Mouse (Mus musculus): ENCODE results near the gene Usp15. TPM values are rescaled to one million over a fixed set of nuclear protein-coding genes. Genes with fewer than 3 reads are reported as not detected.

The Usp15 gene
- polyA plus RNA-seq, 1 experiment: 51.8 TPM

- Histone ChIP-seq H3K4me3 (ENCODE audit: insufficient read depth, low read length) (no peak overlapping the region), H3K27ac (ENCODE audit: insufficient read depth, low read length) (no peak overlapping the region), H3K4me1 (ENCODE audit: control insufficient read depth, insufficient read depth, low read length) (peaks cover 3% of the 10 kb centered on the region; the same call in 1 of the 2 replicates)
- no peak for TF ChIP-seq POLR2A (IDR thresholded peaks at IDR 0.05; ENCODE audit: extremely low read depth, insufficient read depth, low read length)
- TF ChIP-seq CTCF (IDR thresholded peaks at IDR 0.05; ENCODE audit: extremely low read depth, insufficient read depth, low read length): no peak
Observed at GRCm38 (mm10) chr10:123063021-123063420, 133.8 kb downstream of the Usp15 start.

- Histone ChIP-seq H3K4me3 (ENCODE audit: insufficient read depth, low read length) (no peak overlapping the region), H3K27ac (ENCODE audit: insufficient read depth, low read length) (no peak overlapping the region), H3K4me1 (ENCODE audit: control insufficient read depth, insufficient read depth, low read length) (peaks cover 3% of the 10 kb centered on the region; the same call in 1 of the 2 replicates)
- TF ChIP-seq POLR2A (IDR thresholded peaks at IDR 0.05; ENCODE audit: extremely low read depth, insufficient read depth, low read length) (no peak), CTCF (IDR thresholded peaks at IDR 0.05; ENCODE audit: extremely low read depth, insufficient read depth, low read length) (no peak)
Observed at GRCm38 (mm10) chr10:123060831-123061230, 136.0 kb downstream of the Usp15 start.

GRCm38 (mm10) chr10:123057082-123057481, 139.7 kb downstream of the Usp15 start:
- TF ChIP-seq POLR2A (IDR thresholded peaks at IDR 0.05; ENCODE audit: extremely low read depth, insufficient read depth, low read length) (no peak), CTCF (IDR thresholded peaks at IDR 0.05; ENCODE audit: extremely low read depth, insufficient read depth, low read length) (no peak)
- Histone ChIP-seq H3K4me1 (ENCODE audit: control insufficient read depth, insufficient read depth, low read length) (peaks cover 5% of the 10 kb centered on the region), H3K4me3 (ENCODE audit: insufficient read depth, low read length) (no peak overlapping the region), H3K27ac (ENCODE audit: insufficient read depth, low read length) (no peak overlapping the region)

GRCm38 (mm10) chr10:123056463-123056862, 140.3 kb downstream of the Usp15 start:
- Histone ChIP-seq H3K27ac (ENCODE audit: insufficient read depth, low read length) (no peak overlapping the region), H3K4me1 (ENCODE audit: control insufficient read depth, insufficient read depth, low read length) (peaks cover 5% of the 10 kb centered on the region), H3K4me3 (ENCODE audit: insufficient read depth, low read length) (no peak overlapping the region)
- TF ChIP-seq CTCF (IDR thresholded peaks at IDR 0.05; ENCODE audit: extremely low read depth, insufficient read depth, low read length): no peak
- no peak for TF ChIP-seq POLR2A (IDR thresholded peaks at IDR 0.05; ENCODE audit: extremely low read depth, insufficient read depth, low read length)

GRCm38 (mm10) chr10:123055205-123056000, 141.4 kb downstream of the Usp15 start:
- Histone ChIP-seq H3K27ac (ENCODE audit: insufficient read depth, low read length) (no peak overlapping the region), H3K4me3 (ENCODE audit: insufficient read depth, low read length) (no peak overlapping the region), H3K4me1 (ENCODE audit: control insufficient read depth, insufficient read depth, low read length) (peaks cover 8% of the 10 kb centered on the region)
- TF ChIP-seq CTCF (IDR thresholded peaks at IDR 0.05; ENCODE audit: extremely low read depth, insufficient read depth, low read length): no peak

Other genes with a start within 250 kb of the Usp15 start
- gene Mon2, start 120.5 kb downstream of the Usp15 start, polyA plus RNA-seq (2012; rRNA removed): 53.6 and 57.9 TPM in 2 replicates
- 28.2 and 30.0 TPM in 2 replicates for gene Fam19a2, start 67.0 kb upstream of the Usp15 start, polyA plus RNA-seq (2012; rRNA removed)